Mouse (Mus musculus): Measurements from ENCODE around the gene Ccdc88c.

Gene Ccdc88c

DNA sequence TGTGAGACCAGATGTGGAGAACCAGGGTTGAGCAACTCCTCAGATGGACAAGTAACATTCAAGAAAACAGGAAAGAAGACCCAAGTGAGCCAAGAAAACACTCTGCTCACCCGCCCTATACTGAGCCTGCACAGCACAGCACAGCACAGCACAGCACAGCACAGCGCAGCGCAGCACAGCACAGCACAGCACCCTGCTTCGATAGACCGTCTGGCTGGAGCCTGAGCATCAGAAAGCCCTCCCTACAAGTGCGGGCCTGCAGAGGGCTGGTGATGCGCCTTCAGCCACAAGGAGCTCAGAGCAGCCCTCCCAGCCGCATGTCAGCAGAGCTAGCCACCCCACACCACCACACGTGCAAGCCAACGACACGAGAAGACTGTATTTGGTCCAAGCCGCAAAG lies 61.5 kb downstream of the Ccdc88c start:
- no peak for DNase-seq (ENCODE audit: low spot score in 2 of 2)

DNA sequence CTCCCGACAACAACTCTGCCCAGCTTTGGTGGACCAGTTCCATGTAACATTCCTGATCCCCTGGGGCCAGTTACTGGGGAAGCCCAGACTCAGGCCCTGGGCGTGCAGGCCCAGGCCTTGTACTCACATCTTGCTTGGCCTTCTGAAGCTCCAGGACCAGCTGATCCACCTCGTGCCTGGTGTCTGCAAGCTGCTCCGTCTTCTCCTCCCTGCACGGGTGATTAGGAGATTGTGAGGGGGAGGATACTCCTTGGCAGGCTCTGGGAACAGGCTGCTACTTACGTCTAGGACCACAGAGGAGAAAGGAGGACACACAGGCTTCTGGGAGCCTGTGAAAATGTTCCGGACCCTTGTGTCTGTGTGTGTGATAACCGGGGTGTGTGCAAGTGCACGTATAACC lies 62.6 kb downstream of the Ccdc88c start:
- no peak for DNase-seq (ENCODE audit: low spot score in 2 of 2)

DNA sequence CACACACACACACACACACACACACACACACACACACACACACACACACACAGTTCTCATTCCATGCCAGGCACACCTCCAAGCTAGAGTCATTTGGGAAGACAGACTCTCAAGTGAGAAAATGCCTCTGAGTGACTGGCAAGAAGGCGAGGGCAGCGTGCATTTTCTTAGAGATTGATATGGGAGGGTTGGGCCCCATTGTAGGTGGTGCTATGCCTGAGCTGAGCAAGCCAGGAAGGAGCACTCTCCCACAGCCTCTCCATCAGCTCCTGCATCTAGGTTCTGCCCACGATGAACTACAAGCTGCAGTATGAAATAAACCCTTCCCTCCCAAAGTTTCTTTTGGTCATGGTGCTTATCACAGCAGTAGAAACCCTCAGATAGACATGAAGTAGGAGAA lies 63.6 kb downstream of the Ccdc88c start:
- DNase-seq (ENCODE audit: low spot score in 2 of 2), result no peak

DNA sequence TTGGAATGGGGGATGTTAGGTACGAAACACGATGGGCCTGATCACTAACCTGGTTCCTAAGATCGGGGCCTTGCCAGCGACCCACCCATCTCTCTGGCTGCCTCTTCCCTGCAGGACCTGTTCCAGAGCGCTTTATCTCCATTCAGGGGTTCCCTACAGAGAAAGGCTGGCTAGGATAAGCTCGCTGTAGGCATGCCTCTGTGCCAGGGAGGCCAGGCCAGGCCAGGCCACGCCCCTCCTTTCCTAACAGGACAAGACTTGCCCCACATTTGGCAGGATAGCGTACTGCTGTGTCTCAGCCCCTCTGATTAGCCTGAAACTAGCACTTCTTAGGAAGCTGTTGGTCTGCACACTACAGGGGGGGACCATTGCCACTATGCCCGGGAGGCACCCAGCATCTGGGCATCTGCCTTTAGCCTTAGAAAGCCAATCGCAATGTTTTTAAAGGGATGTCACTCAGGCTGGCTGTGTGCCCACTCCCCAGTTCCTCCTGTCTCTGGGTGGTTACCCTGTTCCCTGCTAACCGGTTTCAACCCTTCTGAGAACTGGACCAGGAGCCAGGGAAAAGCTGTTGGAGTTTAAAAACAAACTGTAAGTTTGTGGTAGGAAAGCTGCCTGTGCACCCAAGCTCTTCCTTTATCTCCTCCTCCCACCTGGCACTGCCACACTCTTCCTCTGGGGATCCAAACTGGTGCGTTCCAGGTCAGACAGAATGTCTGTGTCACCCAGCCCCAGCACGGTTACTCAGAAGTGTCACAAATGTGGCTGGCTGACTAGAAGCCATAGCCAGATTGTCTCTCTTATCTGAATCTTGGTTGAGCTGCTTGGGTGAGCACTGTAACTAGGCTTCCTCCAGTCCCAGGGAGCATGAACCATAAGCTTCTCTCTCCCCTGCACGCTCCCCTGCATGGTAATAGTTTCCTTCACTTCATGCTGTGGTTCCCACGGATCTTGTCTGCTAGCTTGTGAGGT lies 69.9 kb downstream of the Ccdc88c start:
- peak; percentile 82 to 86 for DNase-seq (ENCODE audit: low spot score in 2 of 2)

DNA sequence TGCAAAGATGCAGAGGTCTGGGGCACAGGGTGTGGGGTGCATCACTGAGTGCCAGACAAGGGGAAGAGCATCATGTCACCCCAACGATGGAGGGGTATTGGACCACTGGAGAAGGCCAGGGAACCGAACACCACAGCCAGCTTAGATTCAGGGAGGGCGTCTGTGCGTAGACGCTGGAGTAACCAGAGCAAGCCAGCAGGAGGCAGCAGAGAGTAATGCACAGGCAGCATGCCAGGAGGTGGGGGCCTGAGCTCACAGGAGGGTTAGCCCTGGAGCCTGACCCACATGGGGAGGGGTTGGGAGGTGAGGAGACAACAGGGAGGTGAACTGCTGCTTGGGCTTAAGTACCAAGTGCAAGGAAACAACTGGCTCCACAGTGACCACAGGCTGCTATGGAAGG lies 70.8 kb downstream of the Ccdc88c start:
- DNase-seq (ENCODE audit: low spot score in 2 of 2), result peak; percentile 92 to 98

DNA sequence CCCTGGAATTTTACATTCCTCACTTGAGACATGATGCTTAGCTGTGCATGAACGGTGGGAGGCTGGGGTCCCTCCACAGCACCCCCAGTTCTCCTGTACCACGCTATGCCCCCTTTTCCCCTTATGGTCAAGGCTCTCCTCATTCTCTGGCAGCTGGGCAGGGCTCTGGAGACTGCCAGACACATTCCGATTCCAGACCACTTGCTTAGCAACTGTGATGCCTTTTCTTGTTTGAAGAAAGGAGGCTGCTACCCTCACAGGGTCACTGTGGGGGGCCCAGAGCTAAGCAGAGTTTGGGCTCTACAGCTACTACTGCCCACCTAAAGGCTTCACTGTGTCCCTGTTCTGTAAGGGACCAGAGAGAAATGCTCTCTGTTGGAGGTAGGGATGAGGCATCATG lies 71.6 kb downstream of the Ccdc88c start:
- DNase-seq (ENCODE audit: low spot score in 2 of 2), result no peak

DNA sequence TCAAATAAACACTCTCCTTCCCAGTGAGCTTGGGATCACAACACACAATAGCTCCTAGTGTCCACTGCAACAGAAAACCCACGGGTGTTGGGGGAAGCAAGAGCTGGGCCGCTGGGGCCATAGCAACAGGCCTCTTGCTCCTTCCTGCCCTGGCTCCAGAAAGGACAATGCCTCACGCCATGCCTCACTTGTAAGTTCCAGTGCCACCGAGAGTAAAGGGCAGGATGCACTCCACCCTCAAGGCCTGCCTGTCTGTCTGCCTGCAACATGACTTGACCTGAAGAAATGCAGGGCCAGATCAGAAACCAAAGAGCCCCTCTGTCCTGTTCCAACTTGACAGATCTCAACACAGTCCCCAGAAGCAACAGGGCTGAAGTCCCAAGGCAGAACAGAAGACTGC lies 72.0 kb downstream of the Ccdc88c start:
- DNase-seq (ENCODE audit: low spot score in 2 of 2), result peak in 1 of 2 experiments; percentile 40

DNA sequence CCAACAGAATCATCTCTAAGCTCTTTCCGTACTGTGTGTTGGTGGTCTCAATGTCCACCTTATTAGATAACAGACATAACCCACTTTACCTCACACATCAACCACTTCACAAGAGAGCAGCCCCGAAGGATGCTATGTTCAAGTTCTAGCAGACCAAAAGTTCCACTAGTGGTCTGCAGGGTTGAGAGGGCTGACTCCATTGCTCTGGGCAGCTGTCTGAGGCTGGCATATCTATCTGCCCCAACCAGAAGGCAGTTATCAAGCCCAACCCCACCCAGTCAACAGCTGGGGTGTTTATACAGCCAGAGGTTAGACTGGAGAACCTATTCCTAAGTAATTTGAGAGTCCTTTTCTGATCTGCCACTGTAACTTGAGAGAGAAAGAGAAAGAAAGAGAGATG lies 72.8 kb downstream of the Ccdc88c start:
- peak in 1 of 2 experiments; percentile 75 for DNase-seq (ENCODE audit: low spot score in 2 of 2)

DNA sequence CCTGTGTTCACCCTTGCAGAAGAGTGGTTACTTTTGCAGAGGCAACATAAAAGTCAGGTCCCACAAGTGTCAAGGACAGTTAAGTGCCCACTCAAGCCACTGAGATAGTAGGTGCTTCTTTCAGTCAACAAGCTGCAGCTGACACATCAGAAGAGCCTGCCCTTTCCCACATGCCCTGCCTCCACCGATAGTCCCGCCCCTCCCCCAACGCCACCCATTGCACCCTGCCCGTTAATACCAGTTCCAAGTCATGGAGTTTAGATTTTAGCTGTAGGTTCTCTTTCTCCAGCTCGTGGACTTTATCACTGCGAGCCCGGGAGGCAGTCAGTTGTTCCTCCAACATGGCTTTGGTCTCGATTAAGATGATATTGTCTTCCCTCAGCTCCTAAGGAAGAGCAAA lies 74.9 kb downstream of the Ccdc88c start:
- peak in 1 of 2 experiments; percentile 67 for DNase-seq (ENCODE audit: low spot score in 2 of 2)

DNA sequence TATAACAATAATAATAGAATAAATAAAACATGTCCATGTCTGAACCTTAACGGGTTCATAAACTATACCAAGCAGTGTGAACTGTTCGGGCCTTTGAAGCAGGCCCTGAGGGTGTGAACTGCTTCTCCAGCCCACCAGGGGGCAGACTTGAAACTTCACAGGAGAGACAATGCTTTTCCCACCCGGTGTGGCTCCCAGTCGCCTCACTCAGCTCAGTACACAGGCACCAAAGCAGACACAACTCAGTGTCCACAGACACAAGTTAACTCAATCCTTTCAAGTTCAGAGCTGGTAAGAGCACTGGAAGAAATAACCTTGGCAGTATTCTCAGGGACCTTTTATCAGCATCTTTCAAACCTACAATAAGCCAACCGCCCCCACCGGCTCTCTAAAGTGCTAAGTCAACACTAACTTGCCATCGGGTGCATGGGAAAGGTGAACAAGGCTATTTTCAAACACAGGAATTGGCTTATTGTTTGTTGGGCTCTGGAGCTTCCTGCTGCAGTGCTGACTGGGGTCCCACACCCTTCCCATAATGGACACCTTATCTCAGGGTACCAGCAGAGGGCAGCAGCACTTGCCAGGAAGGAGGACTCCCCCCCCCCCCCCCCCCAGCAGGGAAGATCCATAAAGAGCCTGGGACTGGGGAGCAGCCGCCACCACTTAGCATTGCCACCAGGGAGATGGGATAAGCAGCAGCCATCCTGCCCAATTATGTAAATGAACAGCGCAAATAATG lies 76.5 kb downstream of the Ccdc88c start:
- DNase-seq (ENCODE audit: low spot score in 2 of 2), result peak; percentile 80 to 92

DNA sequence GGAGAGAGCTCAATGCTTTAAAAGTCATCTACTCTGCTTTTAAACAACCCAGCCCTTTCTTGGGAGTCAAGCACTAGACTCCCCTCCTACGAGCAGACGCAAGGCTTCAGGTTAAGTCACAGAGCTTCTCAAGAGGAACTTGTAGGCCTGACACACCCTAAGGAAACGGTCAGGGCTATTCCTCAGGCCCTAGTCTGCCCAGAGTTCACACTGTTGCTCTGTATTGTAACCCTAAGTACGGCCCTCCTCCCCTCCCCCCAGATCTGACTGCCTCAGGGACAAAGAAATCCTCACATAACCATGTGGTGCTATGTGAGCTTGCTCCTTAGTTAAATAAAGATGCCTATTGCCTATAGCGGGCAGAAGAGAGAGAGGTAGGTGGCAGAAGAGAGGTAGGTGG lies 79.7 kb downstream of the Ccdc88c start:
- DNase-seq (ENCODE audit: low spot score in 2 of 2), result no peak

DNA sequence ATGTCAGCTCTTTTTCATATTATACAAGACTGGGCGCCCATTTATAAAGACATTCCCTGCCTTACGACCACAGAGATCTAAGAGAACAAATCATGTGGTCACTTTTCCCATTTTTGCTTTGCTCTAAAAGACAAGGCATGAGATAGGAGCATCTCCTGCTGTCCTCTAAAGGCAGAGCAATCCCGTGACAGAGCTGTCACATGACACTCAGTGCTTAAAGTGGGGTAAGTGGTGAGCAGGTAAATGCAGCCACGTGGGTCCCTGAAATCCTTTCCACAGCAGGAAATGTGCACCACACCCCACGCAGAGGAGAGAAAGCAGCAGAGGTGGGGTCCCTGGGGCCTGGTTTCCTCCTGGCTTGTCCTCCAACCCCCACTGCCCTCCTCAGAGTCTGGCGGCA lies 80.8 kb downstream of the Ccdc88c start:
- DNase-seq (ENCODE audit: low spot score in 2 of 2), result no peak

DNA sequence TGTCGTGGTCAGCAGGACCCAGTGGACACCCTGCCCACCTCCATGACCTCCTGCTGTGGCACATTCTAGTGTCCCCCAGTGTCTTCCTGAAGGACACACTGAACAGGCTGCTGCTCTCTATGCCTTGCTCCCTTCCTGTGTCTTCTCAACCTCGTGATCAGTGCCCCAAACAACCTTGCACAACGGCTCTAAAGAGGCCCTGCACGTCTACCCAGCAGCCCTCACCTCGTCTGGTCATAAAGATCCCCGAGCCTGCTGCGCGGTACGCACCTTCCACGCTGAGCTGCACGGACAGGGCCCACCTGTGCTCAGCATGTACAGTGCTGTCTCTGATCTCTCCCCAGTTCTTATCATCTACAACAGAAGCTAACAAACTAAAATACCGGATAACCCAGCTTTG lies 82.9 kb downstream of the Ccdc88c start:
- DNase-seq (ENCODE audit: low spot score in 2 of 2), result no peak

DNA sequence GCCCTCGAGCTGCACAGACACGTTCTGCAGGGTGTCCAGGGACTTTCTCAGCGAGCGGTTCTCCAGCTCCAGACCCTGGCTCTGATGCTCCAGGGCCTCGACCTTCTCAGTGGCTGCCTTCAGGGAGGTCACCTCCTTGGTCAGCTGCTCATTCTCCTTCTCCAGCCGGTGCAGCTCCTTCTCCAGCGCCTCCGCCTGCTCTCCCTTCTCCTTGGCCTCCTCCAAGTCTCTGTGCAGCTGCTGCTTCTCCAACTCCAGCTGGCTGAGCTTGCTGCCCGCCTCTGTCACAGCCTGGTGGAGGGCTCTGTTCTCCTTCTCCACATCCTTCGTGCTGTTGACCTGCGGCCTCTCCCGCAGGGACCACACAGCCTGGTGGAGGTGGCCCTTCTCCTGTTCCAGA lies 83.4 kb downstream of the Ccdc88c start:
- no peak for DNase-seq (ENCODE audit: low spot score in 2 of 2)

DNA sequence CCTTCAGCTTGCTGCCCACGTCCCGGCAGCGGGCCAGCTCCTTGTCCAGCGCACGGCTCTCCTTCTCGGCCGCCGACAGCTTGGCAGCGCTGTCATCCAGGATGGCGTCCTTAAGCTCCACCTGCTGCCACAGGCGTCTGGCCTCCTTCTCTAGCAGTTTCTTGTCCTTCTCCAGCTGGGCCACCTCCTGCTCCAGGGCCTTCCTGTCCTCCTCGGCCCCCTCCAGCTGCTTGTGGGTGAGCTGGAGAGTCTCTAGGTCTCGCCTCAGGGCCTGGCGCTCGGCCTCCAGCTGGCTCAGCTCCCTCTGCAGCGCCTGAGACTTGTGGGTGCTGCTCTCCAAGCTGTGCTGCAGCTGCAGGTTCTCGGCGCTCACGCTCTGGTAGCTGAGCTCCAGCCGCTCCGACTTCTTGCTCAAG lies 83.9 kb downstream of the Ccdc88c start:
- DNase-seq (ENCODE audit: low spot score in 2 of 2), result no peak

DNA sequence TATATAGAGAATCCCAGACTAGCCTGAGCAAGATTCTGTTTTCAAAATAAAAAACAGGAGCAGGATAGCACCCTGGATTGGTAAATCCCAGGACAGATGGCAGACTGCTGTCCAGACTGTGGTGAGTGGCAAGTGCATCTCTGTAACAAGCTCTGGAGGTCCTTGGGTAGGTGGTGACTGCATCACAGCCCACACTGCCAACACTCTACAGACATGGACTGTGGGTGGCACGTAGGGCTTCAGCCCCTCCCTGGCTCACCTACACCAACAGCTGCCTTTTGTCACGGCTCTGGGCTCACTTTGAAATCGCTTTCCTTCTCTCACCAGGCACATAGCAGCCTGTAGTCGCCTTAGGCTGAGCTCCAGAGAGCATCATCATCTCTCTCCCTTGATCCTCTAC lies 85.7 kb downstream of the Ccdc88c start:
- DNase-seq (ENCODE audit: low spot score in 2 of 2), result no peak

DNA sequence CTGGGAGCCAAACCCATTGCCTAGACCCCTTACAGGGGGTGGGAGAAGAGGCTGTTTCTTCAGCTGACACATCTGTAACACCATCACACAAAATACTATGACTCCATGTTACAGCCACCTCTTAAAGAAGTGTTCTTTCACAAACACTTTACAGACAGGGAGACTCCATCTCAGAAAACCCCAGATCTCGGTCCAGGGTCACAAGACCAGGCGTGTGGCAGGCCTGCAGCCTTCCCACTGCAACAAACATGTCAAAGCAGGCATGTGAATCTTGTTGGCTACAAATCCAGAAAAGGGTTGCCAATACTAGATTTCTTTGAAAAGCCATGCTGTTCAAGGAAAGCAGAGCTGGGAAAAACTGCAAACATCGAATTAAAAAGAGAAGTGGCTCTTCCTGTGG lies 87.5 kb downstream of the Ccdc88c start:
- no peak for DNase-seq (ENCODE audit: low spot score in 2 of 2)

DNA sequence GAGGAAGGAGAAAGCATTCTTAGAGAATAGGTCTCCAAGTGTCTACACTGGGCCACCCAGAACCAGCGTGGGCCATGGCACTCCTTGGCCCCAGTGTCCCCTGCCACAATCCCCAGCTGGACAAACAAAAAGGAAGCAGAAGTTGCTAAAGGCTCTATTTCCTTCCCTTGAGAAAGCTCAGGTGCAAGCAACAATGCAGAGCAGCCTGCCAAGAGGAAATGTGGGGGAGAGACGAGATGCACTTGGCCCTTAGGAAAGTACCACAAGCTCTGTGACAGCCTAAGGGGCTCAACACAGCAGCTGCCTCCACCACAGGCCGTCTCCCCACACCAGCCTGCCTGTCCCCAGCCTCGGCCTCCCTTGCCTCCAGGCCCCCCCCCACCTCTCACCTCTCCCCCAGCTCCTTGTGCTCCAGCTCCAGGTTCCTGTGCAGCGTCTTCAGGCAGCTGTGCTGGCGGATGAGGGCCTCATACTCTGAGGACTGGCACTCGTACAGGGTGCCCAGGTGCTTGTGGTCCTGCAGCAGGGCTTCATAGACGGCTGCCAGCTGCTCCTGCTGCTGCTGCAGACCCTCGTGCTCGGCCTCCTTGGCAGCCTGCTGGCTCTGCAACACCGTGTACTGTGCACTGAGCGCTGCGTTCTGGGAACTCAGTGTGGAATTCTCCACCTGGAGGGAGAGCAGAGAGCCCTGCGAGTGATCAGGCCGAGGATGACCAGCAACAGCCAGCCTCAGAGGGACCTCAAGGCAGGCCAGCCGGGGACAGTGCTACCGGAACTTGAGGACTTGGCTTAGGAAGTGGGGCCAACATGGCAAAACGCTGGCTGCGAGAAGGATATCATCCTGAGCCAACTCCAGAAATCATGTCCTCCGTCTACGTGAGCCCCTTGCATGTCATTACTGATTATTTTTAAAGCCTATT lies 91.2 kb downstream of the Ccdc88c start:
- DNase-seq (ENCODE audit: low spot score in 2 of 2), result no peak

DNA sequence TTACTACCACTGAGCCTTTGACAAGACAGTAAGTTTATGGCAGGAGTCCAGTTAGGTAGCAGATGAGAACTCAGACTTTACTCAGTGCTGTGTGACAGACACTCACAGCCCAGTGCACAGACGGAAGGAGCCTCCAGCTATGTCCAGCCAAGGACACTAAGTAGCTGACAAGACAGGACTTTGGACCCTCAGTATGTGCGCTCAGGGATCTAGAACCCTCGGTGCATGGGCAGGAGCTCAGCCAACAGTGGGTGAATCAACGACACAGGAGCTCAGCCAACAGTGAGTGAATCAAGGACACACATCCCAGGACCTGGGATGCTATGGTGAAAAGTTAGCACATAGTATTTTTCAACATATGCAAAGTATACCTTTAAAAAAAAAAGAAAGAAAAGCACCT lies 92.1 kb downstream of the Ccdc88c start:
- no peak for DNase-seq (ENCODE audit: low spot score in 2 of 2)

DNA sequence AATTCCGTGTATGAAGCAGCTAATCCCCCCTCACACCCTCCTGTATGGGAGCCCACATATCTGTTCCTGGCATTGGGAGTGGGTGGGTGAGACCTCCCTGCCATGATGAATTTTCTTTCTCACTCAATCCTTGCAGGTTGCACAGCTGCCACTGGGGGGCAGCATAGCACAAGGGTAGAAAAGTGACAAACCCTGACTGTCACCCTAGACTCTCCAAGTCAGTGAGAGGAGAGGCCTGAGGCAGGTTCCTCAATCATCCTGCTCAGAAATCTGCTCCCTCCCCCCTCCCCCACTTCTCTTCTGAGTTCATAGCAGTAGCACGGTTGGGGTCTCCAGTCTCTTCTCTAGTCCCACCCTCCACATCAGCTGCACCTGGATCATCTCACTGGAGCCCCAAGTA lies 92.7 kb downstream of the Ccdc88c start:
- DNase-seq (ENCODE audit: low spot score in 2 of 2), result peak; percentile 77 to 91

DNA sequence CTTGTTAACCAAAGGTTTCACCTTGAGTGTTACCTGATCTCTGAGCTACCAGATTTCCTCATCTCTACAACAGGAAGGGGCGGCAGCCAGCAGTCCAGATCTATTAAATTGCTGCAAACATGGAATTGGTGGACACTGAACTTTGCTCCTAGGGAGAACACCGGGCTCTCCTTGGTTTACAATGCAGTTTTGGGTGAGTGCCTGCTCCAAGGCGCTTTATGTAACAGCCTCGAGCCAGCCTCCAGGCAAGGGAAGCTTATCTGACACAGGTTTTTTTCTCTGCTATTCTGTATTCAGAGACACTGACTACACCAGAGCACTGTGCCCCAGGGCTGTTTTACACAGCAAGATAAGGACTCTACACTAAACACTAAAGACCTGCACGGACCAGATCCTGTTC lies 94.1 kb downstream of the Ccdc88c start:
- no peak for DNase-seq (ENCODE audit: low spot score in 2 of 2)

DNA sequence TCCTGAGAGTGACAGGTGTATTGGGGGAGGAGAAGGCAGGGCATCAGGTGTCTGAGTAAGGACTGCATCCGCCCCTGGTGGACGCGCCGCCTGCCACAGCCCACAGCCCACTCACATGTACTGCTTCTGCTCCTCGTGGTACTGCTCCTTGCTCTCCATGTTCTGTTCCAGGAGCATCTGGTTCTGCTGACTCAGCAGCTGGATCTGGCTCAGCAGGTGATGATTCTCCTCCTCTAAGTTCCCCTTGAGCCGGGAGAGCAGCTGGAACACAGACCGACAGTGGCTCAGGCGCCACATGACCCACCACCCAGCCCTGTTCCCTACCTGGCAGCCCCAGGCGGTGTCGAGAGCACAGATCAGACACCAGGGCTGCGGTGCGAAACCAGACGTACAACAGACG lies 97.2 kb downstream of the Ccdc88c start:
- no peak for DNase-seq (ENCODE audit: low spot score in 2 of 2)

All from spleen, postnatal 4 days (tissue).